Mouse (Mus musculus): ENCODE measurements at regions not wholly inside any gene's neighbourhood (a gene's known extent, or its start where the extent isn't known, plus 50 kb on each side); places are given as distances from the start of the nearest gene placed in this dataset.
A peak's percentile ranks its signal among the peaks of the same experiment; 100 is the strongest.

GRCm38 (mm10) chr14:61665815-61666214 is 58.6 kb downstream of the Kcnrg start:
- no peak for TF ChIP-seq POLR2A (IDR thresholded peaks at IDR 0.05; ENCODE audit: borderline replicate concordance, extremely low read depth, insufficient read depth, insufficient read length)
- 86% methylated on average over 3 of the region's 3 CpGs for WGBS
- H3K27ac ChIP-seq (replicated peaks; ENCODE audit: low read depth, low read length), result no peak overlapping the region
- no peaks in the 10 kb centered on the region for H3K27me3 ChIP-seq (ENCODE audit: control insufficient read depth, insufficient read depth, low read length)
- H3K9ac ChIP-seq (ENCODE audit: low read depth, low read length, severe bottlenecking), result no peak overlapping the region
- DNase-seq (ENCODE audit: low spot score), result no peak
- H3K36me3 ChIP-seq (ENCODE audit: control insufficient read depth, insufficient read depth, low read length), result no peaks in the 10 kb centered on the region
- no peaks in the 10 kb centered on the region for H3K4me1 ChIP-seq (ENCODE audit: control insufficient read depth, insufficient read depth, low read length)
- ATAC-seq (ENCODE audit: low FRiP score, low read depth), result no peak
- H3K4me3 ChIP-seq (replicated peaks; ENCODE audit: low read length), result no peak overlapping the region
- H3K9me3 ChIP-seq (ENCODE audit: control insufficient read depth, low read length), result no peaks in the 10 kb centered on the region
- H3K4me2 ChIP-seq (replicated peaks; ENCODE audit: low read depth, low read length, severe bottlenecking), result no peak overlapping the region

DNA sequence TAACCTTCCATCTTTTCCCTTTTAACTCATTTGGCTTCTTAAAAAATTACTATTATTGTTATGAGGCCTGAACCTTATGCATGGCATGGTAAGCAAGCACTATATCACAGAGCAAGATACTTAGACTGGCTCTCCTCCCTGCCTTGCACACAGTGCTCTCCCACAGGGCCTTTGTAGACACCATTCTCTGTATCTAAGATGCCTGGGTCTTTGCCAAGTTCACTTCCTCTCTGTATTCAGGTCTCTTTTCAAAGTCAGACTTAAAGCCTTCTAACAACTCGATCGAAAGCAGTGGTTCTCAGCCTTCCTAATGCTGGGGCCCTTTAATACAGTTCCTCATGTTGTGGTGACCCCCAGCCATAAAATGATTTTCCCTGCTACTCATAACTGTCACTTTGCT is 65.9 kb downstream of the Kcnrg start:
- Histone ChIP-seq H3K4me2 (replicated peaks; ENCODE audit: low read depth, low read length, severe bottlenecking) (no peak overlapping the region), H3K9me3 (ENCODE audit: control insufficient read depth, low read length) (no peaks in the 10 kb centered on the region), H3K36me3 (ENCODE audit: control insufficient read depth, insufficient read depth, low read length) (peaks cover 15% of the 10 kb centered on the region), H3K27ac (replicated peaks; ENCODE audit: low read depth, low read length) (no peak overlapping the region), H3K4me3 (replicated peaks; ENCODE audit: low read length) (no peak overlapping the region), H3K27me3 (ENCODE audit: control insufficient read depth, insufficient read depth, low read length) (no peaks in the 10 kb centered on the region), H3K4me1 (ENCODE audit: control insufficient read depth, insufficient read depth, low read length) (no peaks in the 10 kb centered on the region), H3K9ac (ENCODE audit: low read depth, low read length, severe bottlenecking) (no peak overlapping the region)
- no peak for TF ChIP-seq POLR2A (IDR thresholded peaks at IDR 0.05; ENCODE audit: borderline replicate concordance, extremely low read depth, insufficient read depth, insufficient read length)
- no peak for DNase-seq (ENCODE audit: low spot score)
- ATAC-seq (ENCODE audit: low FRiP score, low read depth), result no peak
- 80% methylated on average over 2 of the region's 2 CpGs for WGBS

- no peak overlapping the region for H3K4me2 ChIP-seq (replicated peaks; ENCODE audit: low read depth, low read length, severe bottlenecking)
- DNase-seq (ENCODE audit: low spot score) (no peak), ATAC-seq (ENCODE audit: low FRiP score, low read depth) (no peak)
- H3K36me3 ChIP-seq (ENCODE audit: control insufficient read depth, insufficient read depth, low read length), result peaks cover 15% of the 10 kb centered on the region
- H3K27ac ChIP-seq (replicated peaks; ENCODE audit: low read depth, low read length), result no peak overlapping the region
- H3K4me3 ChIP-seq (replicated peaks; ENCODE audit: low read length), result no peak overlapping the region
- 88% methylated on average over 1 of the region's 1 CpGs for WGBS
- H3K9ac ChIP-seq (ENCODE audit: low read depth, low read length, severe bottlenecking), result no peak overlapping the region
- no peak for TF ChIP-seq POLR2A (IDR thresholded peaks at IDR 0.05; ENCODE audit: borderline replicate concordance, extremely low read depth, insufficient read depth, insufficient read length)
- no peaks in the 10 kb centered on the region for H3K27me3 ChIP-seq (ENCODE audit: control insufficient read depth, insufficient read depth, low read length)
- H3K9me3 ChIP-seq (ENCODE audit: control insufficient read depth, low read length), result no peaks in the 10 kb centered on the region
- peaks cover 7% of the 10 kb centered on the region; the same call in 1 of the 2 replicates for H3K4me1 ChIP-seq (ENCODE audit: control insufficient read depth, insufficient read depth, low read length)
Observed at GRCm38 (mm10) chr14:61678107-61678506, 70.8 kb downstream of the Kcnrg start.

DNA sequence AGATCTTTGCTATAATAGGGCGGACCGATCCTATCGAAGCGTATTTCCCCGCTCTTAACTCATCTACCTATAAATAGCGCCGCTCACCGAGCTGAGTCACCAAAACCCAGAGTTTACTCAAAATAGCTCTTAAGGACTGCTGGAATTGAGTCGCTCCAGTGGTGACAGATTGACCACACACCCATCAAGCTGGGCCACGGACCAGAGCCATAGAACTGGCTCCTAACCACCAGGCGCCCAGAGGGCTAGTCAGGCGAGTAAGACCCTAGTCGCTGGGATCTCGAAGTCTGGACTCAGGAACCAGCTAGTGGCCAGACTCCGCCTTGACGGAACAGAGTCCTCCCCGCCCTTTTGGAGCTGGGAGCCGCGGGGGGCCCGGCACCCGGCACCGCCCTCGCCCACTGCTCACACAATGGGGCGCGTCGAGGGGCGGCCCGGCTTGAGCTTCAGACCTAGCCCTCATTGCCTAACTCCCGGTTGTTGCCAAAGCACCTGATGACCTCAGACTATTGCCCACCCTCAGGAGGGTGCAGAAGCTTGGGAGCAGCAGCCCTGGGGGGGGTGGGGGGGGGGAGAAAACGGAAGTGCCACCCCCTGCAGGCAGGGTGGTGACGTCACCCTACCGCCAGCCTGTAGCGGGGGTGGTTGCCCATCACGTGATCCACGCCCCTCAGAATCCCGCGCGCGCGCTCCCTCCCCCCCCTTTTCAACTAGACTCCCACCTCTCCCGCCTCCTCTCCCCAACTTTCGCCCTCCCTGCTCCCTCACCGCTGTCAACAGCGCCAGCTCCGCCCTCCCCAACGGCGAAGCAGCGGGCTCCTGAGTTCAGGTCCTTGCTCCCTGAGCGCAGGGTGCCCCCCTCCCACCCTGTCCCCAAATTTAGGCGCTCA is 73.8 kb downstream of the Kcnrg start:
- Histone ChIP-seq H3K4me1 (ENCODE audit: control insufficient read depth, insufficient read depth, low read length) (peaks cover 14% of the 10 kb centered on the region), H3K9ac (ENCODE audit: low read depth, low read length, severe bottlenecking) (peak overlapping the region; percentile 88), H3K27me3 (ENCODE audit: control insufficient read depth, insufficient read depth, low read length) (0 out of 2 replicates have a peak, but pooled peaks cover 11% of the 10 kb centered on the region), H3K36me3 (ENCODE audit: control insufficient read depth, insufficient read depth, low read length) (peaks cover 8% of the 10 kb centered on the region; the same call in 1 of the 2 replicates), H3K9me3 (ENCODE audit: control insufficient read depth, low read length) (no peaks in the 10 kb centered on the region), H3K27ac (replicated peaks; ENCODE audit: low read depth, low read length) (peak overlapping the region; percentile 95), H3K4me2 (replicated peaks; ENCODE audit: low read depth, low read length, severe bottlenecking) (peak overlapping the region; percentile 94), H3K4me3 (replicated peaks; ENCODE audit: low read length) (peak overlapping the region; percentile 83)
- peak; percentile 94 for DNase-seq (ENCODE audit: low spot score)
- TF ChIP-seq POLR2A (IDR thresholded peaks at IDR 0.05; ENCODE audit: borderline replicate concordance, extremely low read depth, insufficient read depth, insufficient read length), result no peak; the same call in 1 of the 2 replicates
- WGBS, result under 1% methylated on average over 37 of the region's 50 CpGs
- peak; percentile 77 for ATAC-seq (ENCODE audit: low FRiP score, low read depth)

GRCm38 (mm10) chr14:61681708-61682701 is 74.7 kb downstream of the Kcnrg start:
- Histone ChIP-seq H3K9me3 (ENCODE audit: control insufficient read depth, low read length) (no peaks in the 10 kb centered on the region), H3K4me1 (ENCODE audit: control insufficient read depth, insufficient read depth, low read length) (peaks cover 18% of the 10 kb centered on the region)
- peak; percentile 63 for ATAC-seq (ENCODE audit: low FRiP score, low read depth)

More at GRCm38 (mm10) chr14:61681708-61682701, 74.7 kb downstream of the Kcnrg start:
- Histone ChIP-seq H3K36me3 (ENCODE audit: control insufficient read depth, insufficient read depth, low read length) (no peaks in the 10 kb centered on the region), H3K27me3 (ENCODE audit: control insufficient read depth, insufficient read depth, low read length) (0 out of 2 replicates have a peak, but pooled peaks cover 11% of the 10 kb centered on the region), H3K4me3 (replicated peaks; ENCODE audit: low read length) (peak overlapping the region; percentile 83), H3K9ac (ENCODE audit: low read depth, low read length, severe bottlenecking) (peak overlapping the region; percentile 88), H3K27ac (replicated peaks; ENCODE audit: low read depth, low read length) (peak overlapping the region; percentile 95), H3K4me2 (replicated peaks; ENCODE audit: low read depth, low read length, severe bottlenecking) (peak overlapping the region; percentile 94)
- WGBS, result 1% methylated on average over 70 of the region's 90 CpGs
- peak; percentile 91 for DNase-seq (ENCODE audit: low spot score)
- 0 out of 2 replicates have a peak, but pooled peaks have one; percentile 39 for TF ChIP-seq POLR2A (IDR thresholded peaks at IDR 0.05; ENCODE audit: borderline replicate concordance, extremely low read depth, insufficient read depth, insufficient read length)
